In the genomic region with DNA sequence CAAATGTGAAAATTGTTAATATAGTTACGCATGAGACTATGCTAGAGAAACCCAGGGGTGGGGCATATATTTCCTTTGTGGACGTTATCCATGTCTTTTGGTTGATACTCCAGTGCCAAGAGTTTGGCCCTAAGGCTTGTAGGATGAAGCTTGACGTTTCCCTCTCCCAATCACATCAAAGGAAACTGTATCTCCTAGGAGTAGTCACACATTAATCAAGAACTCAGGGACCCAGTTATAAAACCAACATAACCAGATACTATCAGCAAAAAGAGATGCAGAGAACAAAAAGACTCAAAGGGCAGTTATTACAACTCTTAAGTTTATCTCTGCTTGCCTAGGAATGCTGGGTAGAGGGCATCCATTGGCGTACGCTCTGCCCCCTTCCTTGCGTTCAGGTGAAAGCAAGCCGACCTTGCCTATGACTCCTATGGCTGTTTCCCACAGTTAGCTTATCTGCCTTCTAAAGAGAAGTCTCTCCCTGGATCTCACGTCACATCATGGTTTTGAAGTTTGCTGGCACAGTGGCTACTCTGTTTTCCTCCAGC, we compare ENCODE assay signal across 16 mouse cellular contexts.
"Had no signal": no experiment of that assay in that cellular context is flagged by ENCODE, and none has a peak within 500 bp of the region (broad histone marks: within the 10 kb centered on the region; RNA-seq: fewer than 3 reads in every experiment).

No protein-coding gene starts in this region.

- H3K27ac ChIP-seq: liver, embryonic 14.5 days; macrophage; midbrain, embryonic 13.5 days; midbrain, embryonic 15.5 days; neural tube, embryonic 12.5 days; stomach, embryonic 15.5 days; stomach, postnatal 0 days had no signal

- H3K36me3 ChIP-seq: midbrain, embryonic 13.5 days; midbrain, embryonic 15.5 days; neural tube, embryonic 12.5 days; stomach, embryonic 15.5 days had no signal

- H3K9ac ChIP-seq: liver, embryonic 14.5 days; lung, embryonic 14.5 days; midbrain, embryonic 13.5 days; midbrain, embryonic 15.5 days; neural tube, embryonic 12.5 days; stomach, embryonic 15.5 days had no signal

- H3K4me1 ChIP-seq: megakaryocyte, embryonic 14.5 days; midbrain, embryonic 13.5 days; midbrain, embryonic 15.5 days; neural tube, embryonic 12.5 days; stomach, embryonic 15.5 days had no signal

- H3K27me3 ChIP-seq: megakaryocyte, embryonic 14.5 days; midbrain, embryonic 13.5 days; midbrain, embryonic 15.5 days; neural tube, embryonic 12.5 days; stomach, embryonic 15.5 days had no signal

- ATAC-seq: midbrain, embryonic 13.5 days; midbrain, embryonic 15.5 days had no signal

- H3K9me3 ChIP-seq: midbrain, embryonic 13.5 days; midbrain, embryonic 15.5 days; neural tube, embryonic 12.5 days; stomach, embryonic 15.5 days had no signal

- H3K4me3 ChIP-seq: megakaryocyte, embryonic 14.5 days; midbrain, embryonic 13.5 days; midbrain, embryonic 15.5 days; neural tube, embryonic 12.5 days; stomach, embryonic 15.5 days had no signal

- H3K4me2 ChIP-seq: lung, embryonic 14.5 days; midbrain, embryonic 11.5 days; midbrain, embryonic 13.5 days; midbrain, embryonic 15.5 days; neural tube, embryonic 12.5 days; stomach, embryonic 15.5 days had no signal

- DNase-seq: lung, adult 18-20 months; lung, embryonic 14.5 days; lung, postnatal 10 days; right cerebral cortex, postnatal 25 days; right cerebral cortex, postnatal 4 days; thymus, postnatal 14 days; thymus, postnatal 36 days had no signal
